Mouse (Mus musculus) intestine, postnatal 0 days (tissue): Measurements from ENCODE around the gene Wfdc10. TPM values are rescaled to one million over a fixed set of nuclear protein-coding genes. Genes with fewer than 3 reads are reported as not detected.
"Not testable (repeated sequence)": the region's sequence is repeated elsewhere in the genome, so short reads cannot be mapped to it uniquely, and the experiment has no call there.

ENCODE experiments used
- ATAC-seq: fragments of 200-750 bp; cut with Nextera tagmentation; 2 replicates; pipeline ENCODE4 v1.8.0; 2017; ENCODE audit warnings: mild to moderate bottlenecking, moderate TSS enrichment, moderate library complexity
- H3K27ac ChIP-seq: fragments of 300-500 bp; sonication (generic); 2 replicates; pipeline ENCODE4 v1.5.1; 2014; ENCODE audit warnings: mild to moderate bottlenecking, low read depth, low read length, moderate library complexity
- H3K27me3 ChIP-seq: fragments of 300-500 bp; sonication (generic); replicated peaks from 2 replicates; pipeline ENCODE4 v1.6.1; 2014; ENCODE audit warnings: low read length, mixed read lengths; ENCODE audit not compliant: control insufficient read depth, insufficient read depth
- H3K36me3 ChIP-seq: fragments of 300-500 bp; sonication (generic); 2 replicates; pipeline ENCODE4 v1.6.1; 2014; ENCODE audit warnings: mild to moderate bottlenecking, moderate library complexity; ENCODE audit not compliant: control insufficient read depth, insufficient read depth
- H3K4me1 ChIP-seq: fragments of 300-500 bp; sonication (generic); replicated peaks from 2 replicates; pipeline ENCODE4 v1.6.1; 2014; ENCODE audit warnings: antibody characterized with exemption, low read length, mixed read lengths; ENCODE audit not compliant: control insufficient read depth, insufficient read depth
- H3K4me2 ChIP-seq: fragments of 300-500 bp; sonication (generic); replicated peaks from 2 replicates; pipeline ENCODE4 v1.6.1; 2014; ENCODE audit warnings: low read depth, mild to moderate bottlenecking, moderate library complexity
- H3K4me3 ChIP-seq: fragments of 300-500 bp; sonication (generic); 2 replicates; pipeline ENCODE4 v1.5.1; 2014; ENCODE audit warnings: low read depth, low read length
- H3K9ac ChIP-seq: fragments of 300-500 bp; sonication (generic); 2 replicates; pipeline ENCODE4 v1.6.1; 2014; ENCODE audit warnings: mild to moderate bottlenecking, low read depth, low read length
- H3K9me3 ChIP-seq: fragments of 300-500 bp; sonication (generic); 2 replicates; pipeline ENCODE4 v1.6.1; 2016; ENCODE audit warnings: mixed run types; ENCODE audit not compliant: control insufficient read depth
- CTCF ChIP-seq: sonication (generic); IDR thresholded peaks from 2 replicates; pipeline ENCODE4 v1.5.1; 2016; ENCODE audit warnings: low read depth, mild to moderate bottlenecking, control low read depth, antibody characterized with exemption, moderate library complexity
- WGBS: fragments of 180-500 bp; shearing (Covaris S2); extraction: QIAGEN DNeasy Blood & Tissue Kit; methylation state at CpG from one replicate; pipeline ENCODE4 v1.1.7; 2014; 5-methylcytosine and 5-hydroxymethylcytosine counted together
- polyA plus RNA-seq: library from polyadenylated mRNA; unstranded; fragments of >200 nt; fragmentation: Nextera tagmentation; extraction: Ambion mirVana; gene quantifications from 2 replicates; pipeline ENCODE4 v1.2.1, GENCODE M21; 2015

Wfdc10 gene
- not detected in 2 replicates for polyA plus RNA-seq

GRCm38 (mm10) chr2:164655858-164656257 is at the start of gene Wfdc10:
Gene Wfdc10 (plus strand): TSS chr2:164656046.
- Histone ChIP-seq H3K27me3 (no peaks in the 10 kb centered on the region), H3K4me1 (no peaks in the 10 kb centered on the region), H3K36me3 (no peaks in the 10 kb centered on the region), H3K9ac (no peak within 1 kb of the TSS), H3K4me2 (no peak within 1 kb of the TSS), H3K9me3 (no peaks in the 10 kb centered on the region), H3K4me3 (no peak within 1 kb of the TSS), H3K27ac (no peak within 1 kb of the TSS)
- WGBS, result 9% methylated on average over 11 of the region's 11 CpGs
- no peak for ATAC-seq
- TF ChIP-seq CTCF, result peak; percentile 92

- Histone ChIP-seq H3K9me3 (no peaks in the 10 kb centered on the region), H3K9ac (no peak overlapping the region), H3K4me1 (no peaks in the 10 kb centered on the region), H3K36me3 (no peaks in the 10 kb centered on the region), H3K4me3 (no peak overlapping the region), H3K27me3 (no peaks in the 10 kb centered on the region), H3K27ac (no peak overlapping the region), H3K4me2 (no peak overlapping the region)
- TF ChIP-seq CTCF, result no peak
- WGBS, result 82% methylated on average over 6 of the region's 6 CpGs
- no peak for ATAC-seq
Measured at GRCm38 (mm10) chr2:164608781-164609180, 47.1 kb upstream of the Wfdc10 start.

GRCm38 (mm10) chr2:164613471-164613870 is 42.4 kb upstream of the Wfdc10 start, which contains the start of the genes Wfdc6b and Wfdc8:
Gene Wfdc6b (plus strand): TSS chr2:164613522.
Gene Wfdc8 (minus strand): TSS chr2:164613626.
- not testable (repeated sequence) for H3K9me3 ChIP-seq, H3K4me2 ChIP-seq, H3K9ac ChIP-seq, H3K27me3 ChIP-seq, H3K36me3 ChIP-seq, ATAC-seq, H3K27ac ChIP-seq, H3K4me1 ChIP-seq, H3K4me3 ChIP-seq
- 50% methylated on average over 8 of the region's 8 CpGs for WGBS

DNA sequence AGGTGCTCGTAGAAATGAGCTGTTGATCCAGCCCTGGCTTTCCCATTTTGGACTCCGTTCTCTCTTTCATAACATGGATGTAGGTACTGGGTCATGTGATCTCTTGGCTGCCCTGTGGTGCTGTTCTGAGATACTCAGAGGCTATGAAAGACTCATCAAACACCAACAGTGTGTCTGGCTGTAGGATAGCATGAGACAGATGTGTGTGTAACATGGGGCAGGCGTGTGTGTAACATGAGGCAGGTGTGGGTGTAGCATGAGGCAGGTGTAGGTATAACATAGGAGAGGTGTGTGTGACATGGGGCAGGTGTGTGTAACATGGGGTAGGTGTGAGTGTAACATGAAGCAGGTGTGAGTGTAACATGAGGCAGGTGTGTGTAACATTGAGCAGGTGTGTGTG is 40.5 kb upstream of the Wfdc10 start:
- H3K27me3 ChIP-seq, result no peaks in the 10 kb centered on the region
- no peak for ATAC-seq
- no peak overlapping the region for H3K4me3 ChIP-seq
- no peak for TF ChIP-seq CTCF
- H3K9me3 ChIP-seq, result no peaks in the 10 kb centered on the region
- WGBS, result 88% methylated on average over 3 of the region's 3 CpGs
- no peaks in the 10 kb centered on the region for H3K4me1 ChIP-seq
- H3K4me2 ChIP-seq, result no peak overlapping the region
- no peak overlapping the region for H3K9ac ChIP-seq
- no peak overlapping the region for H3K27ac ChIP-seq
- H3K36me3 ChIP-seq, result no peaks in the 10 kb centered on the region

DNA sequence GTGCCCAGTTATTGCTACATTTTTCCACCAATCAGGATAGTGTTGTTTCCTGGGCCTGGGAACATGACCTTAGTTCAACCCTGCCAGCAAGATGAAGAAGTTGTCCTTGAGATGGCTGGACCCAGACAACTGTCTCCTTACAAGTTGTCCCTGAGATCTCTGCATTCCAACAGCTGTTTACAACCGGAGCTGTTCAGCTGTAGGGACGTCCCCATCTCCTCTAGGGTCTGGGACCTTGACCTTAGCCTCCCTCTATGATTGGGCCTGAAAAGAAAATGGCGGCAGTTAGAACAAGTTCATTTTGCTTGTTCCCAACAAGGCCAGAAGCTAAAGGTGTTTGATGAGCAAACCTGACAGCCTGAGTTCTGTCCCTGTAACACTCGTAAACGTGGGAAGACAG is 36.8 kb upstream of the Wfdc10 start:
- ATAC-seq, result no peak
- no peak for TF ChIP-seq CTCF
- WGBS, result 69% methylated on average over 5 of the region's 5 CpGs

GRCm38 (mm10) chr2:164621775-164622174 is 34.1 kb upstream of the Wfdc10 start:
- H3K27ac ChIP-seq, result no peak overlapping the region
- H3K27me3 ChIP-seq, result no peaks in the 10 kb centered on the region
- no peaks in the 10 kb centered on the region for H3K4me1 ChIP-seq
- H3K4me2 ChIP-seq, result no peak overlapping the region
- no peak for ATAC-seq
- H3K9me3 ChIP-seq, result no peaks in the 10 kb centered on the region
- peak; percentile 53 for TF ChIP-seq CTCF
- no peaks in the 10 kb centered on the region for H3K36me3 ChIP-seq
- no peak overlapping the region for H3K4me3 ChIP-seq
- H3K9ac ChIP-seq, result no peak overlapping the region
- 78% methylated on average over 4 of the region's 4 CpGs for WGBS

More for the DNA sequence above, 36.8 kb upstream of the Wfdc10 start:
- Histone ChIP-seq H3K4me3 (no peak overlapping the region), H3K9me3 (no peaks in the 10 kb centered on the region), H3K4me2 (no peak overlapping the region), H3K36me3 (no peaks in the 10 kb centered on the region), H3K9ac (no peak overlapping the region), H3K27ac (no peak overlapping the region), H3K27me3 (no peaks in the 10 kb centered on the region), H3K4me1 (no peaks in the 10 kb centered on the region)

GRCm38 (mm10) chr2:164635266-164635665 is 20.6 kb upstream of the Wfdc10 start:
- TF ChIP-seq CTCF, result peak; percentile 52
- Histone ChIP-seq H3K27me3 (no peaks in the 10 kb centered on the region), H3K4me1 (no peaks in the 10 kb centered on the region), H3K36me3 (no peaks in the 10 kb centered on the region), H3K9ac (no peak overlapping the region), H3K27ac (no peak overlapping the region), H3K9me3 (no peaks in the 10 kb centered on the region), H3K4me3 (no peak overlapping the region), H3K4me2 (no peak overlapping the region)
- 75% methylated on average over 9 of the region's 9 CpGs for WGBS
- no peak for ATAC-seq
